Mouse (Mus musculus) heart, adult 2 months (tissue): ENCODE results near the gene Gucd1.

Source experiments
- CTCF ChIP-seq: fragments of 200-600 bp; IDR thresholded peaks from 2 replicates; pipeline ENCODE4 v1.8.1; 2022; ENCODE audit warnings: antibody characterized with exemption, mild to moderate bottlenecking, moderate library complexity
- EP300 ChIP-seq: fragments of 200-500 bp; IDR thresholded peaks from 2 replicates; pipeline ENCODE4 v1.6.1; 2011; ENCODE audit warnings: low read depth, low read length, control low read depth; ENCODE audit not compliant: insufficient read depth
- POLR2A ChIP-seq: fragments of 200-500 bp; IDR thresholded peaks from 2 replicates; pipeline ENCODE4 v1.6.1; 2011; ENCODE audit warnings: mild to moderate bottlenecking, low read depth, low read length, control low read depth; ENCODE audit not compliant: insufficient read depth

DNA sequence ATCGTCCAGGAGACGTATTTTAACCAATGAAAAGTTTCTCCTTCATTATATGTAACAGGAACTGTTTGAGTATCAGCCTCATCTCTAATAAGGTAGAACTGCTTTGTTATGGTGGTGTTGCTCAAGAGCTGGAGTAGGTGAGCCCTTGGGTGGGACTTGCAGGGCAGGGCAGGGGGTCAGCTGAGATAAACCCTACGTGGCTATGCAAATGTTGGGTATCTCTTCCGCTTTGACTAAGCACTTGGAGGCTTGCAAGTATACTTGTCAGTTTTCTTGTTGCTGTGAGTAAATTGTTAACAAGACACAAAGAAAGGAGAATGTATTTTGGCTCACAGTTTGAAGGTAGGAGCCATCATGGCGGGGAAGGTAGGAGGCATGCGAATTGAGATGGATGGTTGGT is 87.1 kb downstream of the Gucd1 start:
- TF ChIP-seq CTCF (no peak), POLR2A (no peak), EP300 (no peak)
